Mouse (Mus musculus) ES-E14 (cell line): ENCODE data around the gene Cblc. TPM values are rescaled to one million over a fixed set of nuclear protein-coding genes. Genes with fewer than 3 reads are reported as not detected.

Source experiments
- DNase-seq: peaks from one replicate; pipeline ENCODE4 v3.0.0-alpha.2; 2013; ENCODE audit warnings: low read depth, low spot score
- H3K27ac ChIP-seq: 2 replicates; pipeline ENCODE4 v1.5.1; 2012; ENCODE audit warnings: low read depth, mild to moderate bottlenecking, low read length, moderate library complexity, mixed read lengths; ENCODE audit not compliant: poor library complexity, insufficient read depth, severe bottlenecking
- H3K36me3 ChIP-seq: 2 replicates; pipeline ENCODE4 v1.6.1; 2012; ENCODE audit warnings: mild to moderate bottlenecking, low read length, moderate library complexity, mixed read lengths; ENCODE audit not compliant: control insufficient read depth, poor library complexity, insufficient read depth, severe bottlenecking
- H3K4me1 ChIP-seq, 2 experiments: fragments of 150-350 bp in 1 of 2; sonication (generic) in 1 of 2; 2 replicates each; pipeline ENCODE4 v1.6.1; 2012; ENCODE audit warnings: low read length in 2 of 2, mild to moderate bottlenecking in 1 of 2, mixed read lengths in 1 of 2; ENCODE audit not compliant: control insufficient read depth in 2 of 2, insufficient read depth in 2 of 2, poor library complexity in 1 of 2
- H3K4me3 ChIP-seq, 2 experiments: fragments of 150-350 bp in 1 of 2; sonication (generic) in 1 of 2; 2 replicates each; pipeline ENCODE4 v1.5.1; 2012; ENCODE audit warnings: low read length in 2 of 2, low read depth in 1 of 2, mild to moderate bottlenecking in 1 of 2, mixed read lengths in 1 of 2; ENCODE audit not compliant: insufficient read depth in 1 of 2, poor library complexity in 1 of 2, severe bottlenecking in 1 of 2
- H3K9ac ChIP-seq: 2 replicates; pipeline ENCODE4 v1.6.1; 2012; ENCODE audit warnings: low read depth, mild to moderate bottlenecking, low read length, mixed read lengths; ENCODE audit not compliant: poor library complexity, insufficient read depth, severe bottlenecking
- H3K9me3 ChIP-seq: fragments of 150-350 bp; sonication (generic); 2 replicates; pipeline ENCODE4 v1.6.1; 2012; ENCODE audit warnings: low read depth, mild to moderate bottlenecking, low read length; ENCODE audit not compliant: control insufficient read depth, insufficient read depth
- CHD2 ChIP-seq: IDR thresholded peaks from 2 replicates; pipeline ENCODE4 v1.6.1; 2014; ENCODE audit warnings: mild to moderate bottlenecking, low read depth, low read length, inconsistent platforms
- HCFC1 ChIP-seq: IDR thresholded peaks from 2 replicates; pipeline ENCODE4 v1.6.1; 2012; ENCODE audit warnings: low read length, inconsistent platforms, borderline replicate concordance; ENCODE audit not compliant: insufficient read depth
- MAFK ChIP-seq: IDR thresholded peaks from 2 replicates; pipeline ENCODE4 v1.6.1; 2014; ENCODE audit warnings: mild to moderate bottlenecking, low read depth, low read length, inconsistent platforms; ENCODE audit not compliant: insufficient read depth
- ZC3H11A ChIP-seq: IDR thresholded peaks from 2 replicates; pipeline ENCODE4 v1.6.1; 2012; ENCODE audit warnings: low read depth, mild to moderate bottlenecking, inconsistent platforms, low read length, borderline replicate concordance
- ZNF384 ChIP-seq: IDR thresholded peaks from 2 replicates; pipeline ENCODE4 v1.6.1; 2012; ENCODE audit warnings: low read depth, low read length, inconsistent platforms
- in situ Hi-C, 2 experiments: fragments of 600-800 bp; cut with MboI; formaldehyde crosslinking; loops; one replicate each; pipeline ENCODE4 v1.15.1; 2025; ENCODE audit warnings: low sequenced_read_pairs in 2 of 2, inconsistent platforms in 1 of 2; ENCODE audit not compliant: unreplicated experiment in 2 of 2
- total RNA-seq: library from RNA; depleted of rRNA; stranded (reverse); fragments of 300-350 nt; gene quantifications from 2 replicates; pipeline ENCODE4 v1.2.3, GENCODE M21; 2012

The Cblc gene
- total RNA-seq, 1 experiment = 3.5 TPM

DNA sequence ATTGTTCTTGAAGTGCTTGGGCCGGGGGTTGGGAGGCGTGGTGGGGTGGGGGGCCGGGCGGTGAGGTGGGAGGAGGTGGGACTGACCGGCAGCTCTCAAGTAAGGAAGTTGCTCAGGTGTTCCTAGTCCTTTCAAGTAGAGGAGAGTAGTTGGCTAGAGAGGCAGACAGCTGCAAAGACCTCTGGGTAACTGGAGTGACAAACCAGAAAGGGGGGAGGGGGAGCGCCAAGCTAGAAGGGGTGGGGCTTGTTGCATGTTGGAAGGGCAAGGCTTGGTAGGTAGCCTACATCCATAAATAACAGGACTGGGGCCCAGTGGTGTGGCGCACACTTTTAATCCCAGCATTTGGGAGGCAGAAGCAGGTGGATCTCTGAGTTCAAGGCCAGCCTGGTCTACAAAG lies 14.9 kb downstream of the Cblc start:
- peak; percentile 66 for DNase-seq
- no peak overlapping the region; the same call in 1 of the 2 replicates for H3K27ac ChIP-seq
- H3K4me1 ChIP-seq = peaks cover 0 to 4% of the 10 kb centered on the region in 2 experiments; a peak in 2 of 4 replicates
- H3K9me3 ChIP-seq = no peaks in the 10 kb centered on the region
- H3K4me3 ChIP-seq = no peak overlapping the region
- TF ChIP-seq HCFC1 (no peak), ZNF384 (no peak), MAFK (no peak), ZC3H11A (no peak), CHD2 (no peak)
- no peak overlapping the region for H3K9ac ChIP-seq
- in situ Hi-C loops = no loop called here
- H3K36me3 ChIP-seq = no peaks in the 10 kb centered on the region

DNA sequence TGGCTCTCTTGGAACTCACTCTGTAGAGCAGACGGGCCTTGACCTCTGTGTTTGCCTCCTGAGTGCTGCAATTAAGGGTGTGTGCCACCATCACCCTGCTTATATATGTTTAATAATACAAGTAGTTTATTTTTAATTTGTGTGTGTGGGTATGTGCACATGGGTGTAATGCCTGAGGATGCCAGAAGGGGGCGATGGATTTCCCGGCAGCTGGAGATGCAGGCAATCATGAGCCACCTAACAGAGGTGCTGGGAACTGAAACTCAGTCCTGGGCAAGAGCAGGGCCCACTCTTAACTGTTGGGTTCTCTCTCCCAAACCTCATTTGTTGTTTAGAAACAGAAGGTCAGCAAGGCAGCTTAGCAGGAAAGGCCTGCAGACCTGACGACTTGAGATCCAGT lies 16.7 kb downstream of the Cblc start:
- Histone ChIP-seq H3K27ac (no peak overlapping the region), H3K4me1 (peaks cover 0 to 2% of the 10 kb centered on the region in 2 experiments; a peak in 1 of 4 replicates), H3K36me3 (no peaks in the 10 kb centered on the region), H3K9me3 (no peaks in the 10 kb centered on the region; the same call in 1 of the 2 replicates), H3K9ac (no peak overlapping the region), H3K4me3 (no peak overlapping the region)
- DNase-seq = no peak
- TF ChIP-seq ZNF384 = no peak
- no peak for TF ChIP-seq HCFC1
- no peak for TF ChIP-seq ZC3H11A
- no peak for TF ChIP-seq MAFK
- no peak for TF ChIP-seq CHD2
- in situ Hi-C loops = no loop called here

DNA sequence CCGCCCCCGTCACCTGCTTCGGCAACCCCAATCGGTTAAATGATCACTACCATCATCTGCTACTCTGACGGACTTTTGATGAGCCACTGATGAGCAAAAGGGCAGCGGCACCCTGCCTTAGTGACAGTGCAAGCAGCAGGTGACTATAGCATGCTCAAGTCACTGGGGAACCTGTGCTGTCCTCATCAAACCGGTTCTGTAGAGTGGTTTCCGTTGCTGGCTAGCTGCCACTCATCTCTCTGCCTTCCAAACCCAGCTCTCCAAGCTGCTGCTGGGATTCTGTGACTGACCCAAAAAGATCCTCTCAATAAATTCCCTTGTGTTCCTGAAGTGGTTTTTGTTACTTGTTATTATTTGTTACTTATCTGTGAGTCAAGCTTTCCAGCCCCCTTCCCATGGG lies 18.0 kb downstream of the Cblc start:
- Histone ChIP-seq H3K4me3 (no peak overlapping the region), H3K36me3 (no peaks in the 10 kb centered on the region), H3K4me1 (peaks cover 0 to 2% of the 10 kb centered on the region in 2 experiments; a peak in 1 of 4 replicates), H3K9me3 (no peaks in the 10 kb centered on the region; the same call in 1 of the 2 replicates), H3K27ac (no peak overlapping the region), H3K9ac (no peak overlapping the region)
- DNase-seq = no peak
- TF ChIP-seq ZC3H11A (no peak), CHD2 (no peak), MAFK (no peak), ZNF384 (no peak), HCFC1 (no peak)
- in situ Hi-C loops = no loop called here

DNA sequence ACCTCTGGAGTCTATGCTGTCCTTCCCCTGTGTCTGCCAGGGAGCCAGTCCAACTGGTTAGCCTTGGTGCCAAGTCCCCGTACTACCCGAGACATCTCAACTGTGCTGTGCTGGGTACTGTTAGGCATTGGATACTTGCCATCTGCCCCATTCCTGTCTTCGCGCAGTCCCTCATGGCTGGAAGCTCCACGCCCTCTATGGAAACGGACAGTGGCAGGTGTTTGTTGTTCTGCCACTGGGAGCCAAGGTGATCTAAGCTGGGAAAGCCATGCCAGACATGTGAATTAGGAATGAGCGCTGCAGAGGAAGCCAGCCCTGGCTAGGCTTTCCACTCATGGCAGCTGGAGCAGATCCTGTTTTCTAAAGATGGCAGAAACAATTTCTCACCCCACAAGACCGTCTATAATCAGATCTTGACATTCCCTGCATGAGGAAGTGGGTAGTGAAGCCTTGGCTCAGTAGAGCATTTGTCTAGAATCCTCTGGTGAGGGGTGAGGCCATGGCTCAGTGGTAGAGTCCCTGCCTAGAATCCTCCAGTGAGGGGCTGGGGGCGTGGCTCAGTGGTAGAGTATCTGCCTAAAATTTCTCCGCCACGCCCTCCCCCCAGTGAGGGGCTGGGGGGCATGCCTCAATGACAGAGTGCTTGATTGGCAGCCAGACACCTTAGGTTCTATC lies 19.4 kb downstream of the Cblc start:
- Histone ChIP-seq H3K9me3 (no peaks in the 10 kb centered on the region; the same call in 1 of the 2 replicates), H3K9ac (no peak overlapping the region), H3K4me1 (peaks cover 0 to under 1% of the 10 kb centered on the region in 2 experiments; a peak in 1 of 4 replicates), H3K36me3 (no peaks in the 10 kb centered on the region), H3K27ac (no peak overlapping the region), H3K4me3 (no peak overlapping the region)
- no peak for DNase-seq
- in situ Hi-C loops = no loop called here
- TF ChIP-seq CHD2 (no peak), ZC3H11A (no peak), ZNF384 (no peak), MAFK (no peak), HCFC1 (no peak)

DNA sequence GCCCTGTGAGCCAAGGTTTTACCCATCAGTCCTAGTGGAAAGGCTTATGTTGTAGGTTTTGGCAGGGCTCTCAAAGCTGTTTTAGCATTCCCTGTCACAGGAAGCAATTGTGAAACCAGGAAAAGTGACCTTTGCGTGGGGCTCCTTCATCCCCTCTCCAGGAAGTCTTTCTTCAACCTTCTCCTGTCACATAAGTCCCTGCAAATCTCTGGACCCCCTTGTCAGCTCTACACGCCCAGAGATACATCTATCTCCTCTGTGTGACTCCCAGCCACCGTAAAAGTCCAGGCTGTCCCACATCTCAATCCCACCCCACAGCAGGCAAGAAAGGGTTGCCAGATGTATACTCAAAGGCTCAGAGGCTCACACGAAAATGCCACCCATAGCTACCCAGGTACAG lies 24.9 kb downstream of the Cblc start:
- in situ Hi-C loops = no loop called here
- H3K9me3 ChIP-seq = no peaks in the 10 kb centered on the region; the same call in 1 of the 2 replicates
- H3K4me1 ChIP-seq = peaks cover 2 to 10% of the 10 kb centered on the region in 2 experiments; a peak in 2 of 4 replicates
- DNase-seq = no peak
- H3K27ac ChIP-seq = peak overlapping the region; percentile 77; the same call in 1 of the 2 replicates
- H3K36me3 ChIP-seq = peaks cover 1% of the 10 kb centered on the region; the same call in 1 of the 2 replicates
- H3K9ac ChIP-seq = no peak overlapping the region
- H3K4me3 ChIP-seq = peak overlapping the region; percentile 40 to 72; a peak in 2 of 4 replicates
- TF ChIP-seq HCFC1 (no peak), ZNF384 (no peak), CHD2 (no peak), MAFK (no peak), ZC3H11A (no peak)
